Mouse (Mus musculus) stomach, postnatal 0 days (tissue): ENCODE data around the gene Slc38a1.

Experiments used
- CTCF ChIP-seq: IDR thresholded peaks from 2 replicates; pipeline ENCODE4 v1.5.1; 2016; ENCODE audit warnings: antibody characterized with exemption, low read depth, mild to moderate bottlenecking, moderate library complexity
- EP300 ChIP-seq: optimal IDR thresholded peaks from 2 replicates; pipeline ENCODE3; 2016; ENCODE audit warnings: antibody characterized with exemption

- TF ChIP-seq CTCF = no peak
- no peak for TF ChIP-seq EP300
Observed at GRCm38 (mm10) chr15:96692401-96692800, 49.7 kb upstream of the Slc38a1 start.
